Mouse (Mus musculus) heart, postnatal 25 days (tissue): ENCODE data around the gene Ttll8. TPM values are rescaled to one million over a fixed set of nuclear protein-coding genes. Genes with fewer than 3 reads are reported as not detected.

ENCODE experiments used
- DNase-seq: peaks from one replicate; pipeline ENCODE4 v3.0.0; 2022; ENCODE audit warnings: low spot score
- intact Hi-C: fragments of 180-260 bp; cut with DNase I; formaldehyde crosslinking; loops from one replicate; pipeline ENCODE4 v1.15.1; 2025
- total RNA-seq, 2 experiments: library from RNA; stranded (reverse); gene quantifications; 2 replicates each; pipeline ENCODE4 v1.2.3; 2021

Gene Ttll8
- not detected for total RNA-seq

DNA sequence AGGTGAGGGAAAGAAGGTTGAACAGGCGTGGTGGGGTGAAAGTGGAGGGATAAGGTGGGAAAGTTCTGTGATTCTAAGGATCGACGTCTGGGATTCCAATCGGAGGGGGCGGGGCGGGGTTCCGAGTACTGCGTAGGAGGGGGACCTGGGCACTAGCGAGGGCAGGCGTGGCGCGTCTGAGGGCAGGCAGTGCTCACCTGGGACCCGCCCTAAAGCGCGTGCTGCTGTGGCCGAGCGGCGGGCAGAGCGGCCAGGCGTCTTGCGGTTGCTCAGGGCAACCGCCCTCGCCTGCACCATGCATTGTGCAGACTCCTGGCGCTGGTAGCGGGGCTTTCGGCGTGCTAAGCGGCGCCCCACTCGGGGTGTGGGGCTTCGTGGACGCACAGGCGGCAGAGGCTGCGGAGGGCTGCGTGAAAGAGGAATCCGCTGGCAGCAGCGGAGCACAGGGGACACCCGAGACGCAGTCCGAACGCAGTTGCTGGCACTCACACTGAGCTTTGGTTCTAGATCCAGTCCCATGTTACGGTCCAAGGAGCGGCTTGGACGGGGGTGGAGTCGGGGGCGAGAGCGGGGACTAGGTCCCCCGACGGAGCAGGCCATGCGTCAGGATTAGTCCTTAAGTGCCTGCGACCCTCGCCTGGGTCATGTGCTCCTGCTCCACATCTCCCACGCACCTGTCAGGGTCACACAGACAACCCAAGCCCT, at the start of gene Ttll8:
Gene Ttll8 (minus strand): TSS at position 51 of the 705 bp plus-strand sequence.
- DNase-seq = no peak
- intact Hi-C loops = no loop called here

GRCm38 (mm10) chr15:89001245-89001644, 47.0 kb upstream of the Ttll8 start:
- no peak for DNase-seq
- intact Hi-C loops = no loop called here

DNA sequence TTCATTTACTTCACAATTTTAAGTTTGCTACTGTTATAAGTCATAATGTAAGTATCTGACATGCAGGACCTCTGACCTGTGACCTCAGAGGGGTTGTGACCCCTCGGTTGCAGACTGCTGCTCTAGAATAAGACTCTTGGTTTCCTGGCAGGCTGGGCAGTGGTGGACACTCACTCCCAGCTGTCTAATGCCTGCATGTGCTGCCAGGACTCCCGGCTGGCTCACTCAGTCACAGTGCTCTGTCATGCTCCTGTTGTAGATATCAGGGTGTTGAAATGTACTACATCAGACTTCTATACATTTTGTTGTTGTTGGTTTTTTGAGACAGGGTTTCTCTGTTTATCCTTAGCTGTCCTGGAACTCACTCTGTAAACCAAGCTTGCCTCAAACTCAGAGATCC, 46.1 kb upstream of the Ttll8 start:
- DNase-seq = no peak
- intact Hi-C loops = no loop called here

GRCm38 (mm10) chr15:88999124-88999523, 44.9 kb upstream of the Ttll8 start:
- intact Hi-C loops = loop anchor here (10.0 kb wide), 1 partner anchor 174 kb away; no protein-coding TSS in a partner anchor
- no peak for DNase-seq

DNA sequence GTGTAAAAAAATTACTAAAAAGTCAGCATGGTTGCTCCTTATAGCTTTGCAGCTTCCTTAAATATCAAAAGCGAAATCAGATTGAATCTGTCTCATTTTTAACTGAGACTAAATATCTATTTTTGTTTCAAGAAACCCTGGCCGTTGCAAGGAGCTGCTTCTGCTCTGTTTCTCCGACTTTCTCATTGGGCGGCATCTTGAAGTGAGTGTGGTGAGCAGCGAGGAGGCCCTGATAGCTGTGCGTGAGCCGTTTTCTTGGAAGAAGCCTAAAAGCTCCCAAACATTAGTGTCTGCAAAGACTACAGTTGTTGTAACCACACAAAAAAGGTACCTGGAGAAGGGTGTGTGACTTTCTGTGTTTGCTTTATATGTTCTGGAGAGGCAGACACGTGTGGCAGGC, 44.4 kb upstream of the Ttll8 start:
- DNase-seq = no peak
- intact Hi-C loops = loop anchor here (10.0 kb wide), 1 partner anchor 174 kb away; no protein-coding TSS in a partner anchor

- intact Hi-C loops = no loop called here
- DNase-seq = no peak
These were observed 35.0 kb upstream of the Ttll8 start for GRCm38 (mm10) chr15:88989236-88989635.

DNA sequence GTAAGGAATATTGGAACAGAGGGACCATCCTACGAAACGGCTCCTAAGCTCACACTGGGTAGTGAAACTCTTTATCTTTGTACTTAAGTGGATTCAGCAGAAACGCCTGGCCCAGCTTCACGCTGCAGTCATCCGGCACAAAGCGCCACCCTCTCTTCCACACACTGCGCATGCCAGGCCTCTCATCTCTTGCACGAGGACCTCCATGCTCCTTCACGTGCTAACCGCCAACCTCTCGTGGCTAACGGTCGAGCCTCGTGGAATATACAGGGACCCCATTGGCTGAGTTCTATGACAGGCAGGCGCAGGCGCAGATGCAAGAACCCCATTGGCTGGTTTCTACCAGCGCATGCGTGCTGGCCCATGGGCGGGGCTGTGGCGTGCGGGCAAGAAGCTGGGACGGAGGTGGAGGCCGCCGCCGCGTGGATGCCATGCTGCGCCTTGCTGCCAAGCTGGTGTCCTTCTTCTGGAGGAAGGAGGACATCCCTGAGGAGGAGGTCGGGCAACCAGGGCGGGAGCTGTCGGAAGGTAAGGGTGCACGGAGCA, 28.4 kb upstream of the Ttll8 start, which contains the start of gene Mov10l1:
Gene Mov10l1 (plus strand): TSS at position 376 of the 546 bp plus-strand sequence.
- intact Hi-C loops = no loop called here

DNA sequence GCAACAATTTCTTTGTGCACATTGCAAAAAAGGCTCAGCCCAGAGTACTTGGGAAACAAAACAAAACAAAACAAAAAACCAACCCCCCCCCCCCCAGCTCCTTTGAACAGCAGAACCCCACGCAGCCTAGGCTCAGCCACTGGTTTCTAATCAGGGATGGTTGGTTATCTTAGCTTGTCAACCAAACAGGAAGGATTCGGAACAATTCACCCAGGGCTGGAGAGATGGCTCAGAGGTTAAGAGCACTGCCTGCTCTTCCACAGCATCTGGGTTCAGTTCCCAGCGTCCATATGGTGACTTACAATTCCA, 24.9 kb upstream of the Ttll8 start:
- intact Hi-C loops = no loop called here
- no peak for DNase-seq

More for the DNA sequence above, 28.4 kb upstream of the Ttll8 start, which contains the start of gene Mov10l1:
- no peak for DNase-seq

- no peak for DNase-seq
- intact Hi-C loops = no loop called here
These were observed 24.3 kb upstream of the Ttll8 start, which contains the start of gene Mlc1 for GRCm38 (mm10) chr15:88978281-88979137. Mlc1 (minus strand) TSS chr15:88979007.

DNA sequence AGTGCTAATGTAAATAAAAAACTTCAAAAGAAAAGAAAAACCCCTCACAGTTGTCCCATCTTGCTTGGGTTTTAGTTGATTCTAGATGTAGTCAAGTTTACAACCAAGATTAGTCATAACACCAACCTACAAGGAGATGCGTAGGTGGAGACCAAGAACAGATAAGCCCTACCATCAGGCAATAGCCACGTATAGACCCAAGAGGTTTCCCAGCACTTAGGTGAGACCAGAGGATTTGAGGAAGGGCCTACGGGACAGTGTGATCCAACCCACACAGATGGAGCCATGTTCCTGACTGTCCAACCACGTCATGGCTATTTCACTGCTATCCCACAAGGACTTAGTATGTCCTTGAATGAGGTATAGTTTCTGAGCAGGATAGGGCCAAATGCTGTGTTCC, 18.1 kb upstream of the Ttll8 start:
- DNase-seq = no peak
- intact Hi-C loops = no loop called here

- no peak for DNase-seq
- intact Hi-C loops = no loop called here
These were observed 9.9 kb upstream of the Ttll8 start for GRCm38 (mm10) chr15:88964070-88964578.

DNA sequence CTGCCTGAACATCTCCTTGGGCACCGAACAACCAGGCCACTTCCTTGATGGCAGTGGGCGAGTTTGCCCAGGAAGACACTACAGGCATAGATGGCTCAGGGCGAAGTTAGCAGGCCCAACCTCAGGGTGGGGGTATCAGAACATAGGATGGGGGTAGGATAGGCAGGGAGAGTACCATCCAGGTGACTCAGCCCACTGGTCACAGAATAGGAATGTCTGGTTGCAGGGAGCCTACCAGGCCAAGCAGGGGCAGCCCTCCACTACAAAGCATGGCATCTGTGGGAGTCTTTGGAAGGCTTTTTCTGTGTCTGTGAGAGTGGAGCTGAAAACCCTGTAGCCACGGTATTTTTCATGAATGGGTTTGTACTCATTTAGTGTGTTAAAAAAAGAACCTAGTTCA, 3.3 kb upstream of the Ttll8 start:
- no peak for DNase-seq
- intact Hi-C loops = no loop called here

DNA sequence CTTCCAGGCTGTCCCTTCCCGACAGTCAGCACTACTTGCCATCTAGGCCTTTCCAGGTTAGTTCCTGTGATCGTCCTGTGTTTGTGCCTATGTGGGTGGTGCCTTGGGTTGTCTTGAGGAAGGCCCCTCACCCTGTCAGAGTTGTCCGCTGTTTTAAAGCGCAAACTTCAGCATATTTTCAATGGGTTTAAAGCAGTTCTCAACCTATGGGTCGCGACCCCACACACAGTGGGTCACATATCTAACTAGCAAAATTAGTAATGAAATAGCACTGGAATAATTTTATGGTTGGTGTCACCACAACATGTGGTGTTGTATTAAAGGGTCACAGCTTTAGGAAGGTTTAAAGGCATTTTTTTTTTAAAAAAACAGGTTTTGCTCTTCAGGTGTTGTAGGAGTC, 1.1 kb upstream of the Ttll8 start:
- DNase-seq = no peak
- intact Hi-C loops = no loop called here

DNA sequence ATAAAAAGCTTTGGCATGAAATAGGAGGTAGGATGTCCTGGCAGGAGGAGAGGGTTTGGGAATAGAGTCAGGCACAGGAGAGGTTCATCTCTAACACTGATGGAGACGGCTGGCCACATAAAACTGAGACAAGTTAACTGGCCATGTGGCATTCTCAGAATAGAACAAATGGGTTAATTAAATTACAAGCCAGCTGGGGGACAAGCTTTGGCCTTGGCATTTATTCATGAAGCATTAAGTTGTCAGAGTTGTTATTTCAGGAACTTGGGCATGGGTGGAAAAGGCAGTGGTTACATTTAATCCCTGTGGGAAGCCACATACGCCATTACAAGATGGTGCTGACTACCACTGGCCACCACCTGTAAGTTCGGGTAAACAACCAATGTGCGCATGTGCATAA, 3.0 kb downstream of the Ttll8 start:
- intact Hi-C loops = no loop called here

GRCm38 (mm10) chr15:88946851-88947250, 7.4 kb downstream of the Ttll8 start:
- no peak for DNase-seq
- intact Hi-C loops = no loop called here

More for the DNA sequence above, 3.0 kb downstream of the Ttll8 start:
- no peak for DNase-seq

GRCm38 (mm10) chr15:88943896-88944551, 10.2 kb downstream of the Ttll8 start:
- intact Hi-C loops = no loop called here
- no peak for DNase-seq

- no peak for DNase-seq
- intact Hi-C loops = no loop called here
These were observed 11.4 kb downstream of the Ttll8 start for GRCm38 (mm10) chr15:88942783-88943182.

GRCm38 (mm10) chr15:88937291-88937650, 16.9 kb downstream of the Ttll8 start:
- DNase-seq = no peak
- intact Hi-C loops = loop anchor here (10.0 kb wide), 1 partner anchor 268 kb away; no protein-coding TSS in a partner anchor

DNA sequence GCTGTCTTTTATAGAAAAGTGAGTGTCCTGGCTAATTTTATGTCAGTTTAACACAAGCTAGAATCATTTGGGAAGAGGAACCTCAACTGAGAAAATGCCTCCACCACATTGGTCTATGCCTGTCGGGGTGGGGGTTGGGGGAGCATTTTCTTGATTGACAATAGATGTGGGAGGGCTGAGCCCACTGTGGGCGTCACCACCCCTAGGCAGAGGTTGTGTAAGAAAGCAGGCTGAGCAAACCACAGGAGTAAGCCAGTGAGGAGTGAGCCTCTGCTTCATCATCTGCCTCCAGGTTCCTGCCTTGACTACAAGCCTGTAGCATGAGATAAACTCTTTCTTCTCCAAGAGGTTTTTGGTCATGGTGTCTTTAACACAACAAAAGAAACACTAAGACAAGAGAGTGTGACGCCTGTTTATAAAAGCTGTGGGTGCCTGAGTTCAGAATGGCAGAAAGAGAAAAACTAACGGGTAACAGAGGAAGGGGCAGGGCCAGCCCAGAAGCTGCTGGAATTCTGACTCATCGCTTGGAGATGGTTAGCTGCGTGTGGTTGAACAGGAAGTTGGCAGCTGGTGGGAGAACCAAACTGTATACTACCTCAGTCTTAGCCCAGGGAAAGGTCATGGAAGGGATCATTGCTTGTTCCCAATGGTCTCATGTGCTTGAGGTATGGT, 17.5 kb downstream of the Ttll8 start:
- no peak for DNase-seq
- intact Hi-C loops = loop anchor here (10.0 kb wide), 1 partner anchor 268 kb away; no protein-coding TSS in a partner anchor
